Comparison of ENCODE assay signal across 11 mouse cellular contexts in genomic region chr13:3776446-3776845, GRCm38 (mm10). TPM values are rescaled to one million over a fixed set of nuclear protein-coding genes. Genes with fewer than 3 reads are reported as not detected.
A peak's percentile ranks its signal among the peaks of the same experiment; 100 is the strongest.
DNase-seq lines count a peak whose midpoint lies in the region; ATAC-seq and TF ChIP-seq lines count a peak whose summit lies in the region.
"Had no signal": no experiment of that assay in that cellular context is flagged by ENCODE, and none has a peak within 500 bp of the region (broad histone marks: within the 10 kb centered on the region; RNA-seq: fewer than 3 reads in every experiment).

No protein-coding gene starts in this region.

- ATAC-seq in hindbrain, postnatal 0 days: no peak
- no peak for ATAC-seq in hindbrain, embryonic 11.5 days (ENCODE audit: low FRiP score)
- no peak for ATAC-seq in liver, postnatal 0 days

- WGBS in hindbrain, postnatal 0 days: 72% methylated on average over 4 of the region's 4 CpGs
- WGBS in hindbrain, embryonic 11.5 days: 97% methylated on average over 4 of the region's 4 CpGs
- WGBS in small intestine, adult 2 months: 34% methylated on average over 4 of the region's 4 CpGs
- 62% methylated on average over 4 of the region's 4 CpGs for WGBS in liver, postnatal 0 days (ENCODE audit: insufficient replicate concordance)
- WGBS in heart, embryonic 10.5 days: 85% methylated on average over 4 of the region's 4 CpGs

- DNase-seq in hindbrain, postnatal 0 days (ENCODE audit: low spot score): peak; percentile 5
- DNase-seq in hindbrain, embryonic 11.5 days (ENCODE audit: low spot score): no peak
- DNase-seq in frontal cortex, adult 2 months (ENCODE audit: extremely low spot score in 1 of 2, low spot score in 1 of 2): peak; percentile 84 to 86
- DNase-seq in left cerebral cortex, adult 11 months (ENCODE audit: low spot score): peak; percentile 70
- DNase-seq in adrenal gland, postnatal 4 days (ENCODE audit: low spot score in 2 of 2): no peak
- no peak for DNase-seq in liver, postnatal 0 days
- no peak for DNase-seq in heart, embryonic 10.5 days (ENCODE audit: low spot score)
- DNase-seq: thymus, adult 2 months had no signal

- no peak overlapping the region for H3K4me3 ChIP-seq in hindbrain, postnatal 0 days (ENCODE audit: low read length)
- H3K4me3 ChIP-seq in hindbrain, embryonic 11.5 days (ENCODE audit: low read depth, low read length): no peak overlapping the region
- no peak overlapping the region for H3K4me3 ChIP-seq in small intestine, adult 2 months (ENCODE audit: low read depth, low read length)
- no peak overlapping the region for H3K4me3 ChIP-seq in liver, postnatal 0 days (ENCODE audit: low read depth, low read length)
- H3K4me3 ChIP-seq in heart, embryonic 10.5 days: no peak overlapping the region
- H3K4me3 ChIP-seq: liver, embryonic 15.5 days had no signal

- H3K9me3 ChIP-seq in hindbrain, postnatal 0 days (ENCODE audit: low read length): no peaks in the 10 kb centered on the region
- no peaks in the 10 kb centered on the region for H3K9me3 ChIP-seq in hindbrain, embryonic 11.5 days (ENCODE audit: control insufficient read depth, low read length)
- H3K9me3 ChIP-seq in liver, postnatal 0 days (ENCODE audit: low read length): no peaks in the 10 kb centered on the region
- no peaks in the 10 kb centered on the region for H3K9me3 ChIP-seq in heart, embryonic 10.5 days
- H3K9me3 ChIP-seq: liver, embryonic 15.5 days had no signal

- H3K4me1 ChIP-seq in hindbrain, postnatal 0 days (ENCODE audit: insufficient read depth, low read length): no peaks in the 10 kb centered on the region
- H3K4me1 ChIP-seq in hindbrain, embryonic 11.5 days (replicated peaks; ENCODE audit: control insufficient read depth, insufficient read depth, low read length): no peaks in the 10 kb centered on the region
- peaks cover 33% of the 10 kb centered on the region for H3K4me1 ChIP-seq in small intestine, adult 2 months (ENCODE audit: control insufficient read depth, insufficient read depth, insufficient read length, low read length)
- H3K4me1 ChIP-seq in liver, postnatal 0 days (ENCODE audit: insufficient read depth): no peaks in the 10 kb centered on the region
- H3K4me1 ChIP-seq in heart, embryonic 10.5 days: no peaks in the 10 kb centered on the region
- H3K4me1 ChIP-seq: liver, embryonic 15.5 days had no signal

- no peak for TF ChIP-seq EP300 in liver, postnatal 0 days (IDR thresholded peaks at IDR 0.05; ENCODE audit: low read depth)

- H3K27me3 ChIP-seq in hindbrain, postnatal 0 days (ENCODE audit: insufficient read depth, low read length): no peaks in the 10 kb centered on the region
- H3K27me3 ChIP-seq in hindbrain, embryonic 11.5 days (ENCODE audit: control insufficient read depth, insufficient read depth, low read length): no peaks in the 10 kb centered on the region
- H3K27me3 ChIP-seq in small intestine, adult 2 months (ENCODE audit: control insufficient read depth, insufficient read depth, low read length): no peaks in the 10 kb centered on the region
- no peaks in the 10 kb centered on the region for H3K27me3 ChIP-seq in liver, postnatal 0 days (ENCODE audit: insufficient read depth, low read length)
- H3K27me3 ChIP-seq in heart, embryonic 10.5 days (ENCODE audit: insufficient read depth, poor library complexity, severe bottlenecking): no peaks in the 10 kb centered on the region
- H3K27me3 ChIP-seq: liver, embryonic 15.5 days had no signal

- no peak overlapping the region for H3K27ac ChIP-seq in hindbrain, postnatal 0 days
- H3K27ac ChIP-seq in hindbrain, embryonic 11.5 days (ENCODE audit: low read depth, low read length): no peak overlapping the region
- H3K27ac ChIP-seq in small intestine, adult 2 months (ENCODE audit: insufficient read depth, low read depth, low read length): peak overlapping the region; percentile 68
- no peak overlapping the region for H3K27ac ChIP-seq in liver, postnatal 0 days (ENCODE audit: low read depth)
- H3K27ac ChIP-seq in heart, embryonic 10.5 days: no peak overlapping the region
- H3K27ac ChIP-seq: liver, embryonic 15.5 days had no signal

- no peak overlapping the region for H3K9ac ChIP-seq in hindbrain, postnatal 0 days (replicated peaks; ENCODE audit: low read length)
- no peak overlapping the region for H3K9ac ChIP-seq in hindbrain, embryonic 11.5 days (ENCODE audit: low read depth, low read length)
- H3K9ac ChIP-seq in liver, postnatal 0 days (replicated peaks): no peak overlapping the region
- H3K9ac ChIP-seq: liver, embryonic 15.5 days had no signal

- no peak for TF ChIP-seq CTCF in hindbrain, postnatal 0 days (IDR thresholded peaks at IDR 0.05; ENCODE audit: low read depth)
- TF ChIP-seq CTCF in small intestine, adult 2 months (IDR thresholded peaks at IDR 0.05; ENCODE audit: extremely low read depth, insufficient read length, insufficient replicate concordance, low read depth, low read length): no peak
- no peak for TF ChIP-seq CTCF in liver, postnatal 0 days (IDR thresholded peaks at IDR 0.05; ENCODE audit: low read depth)

- no peaks in the 10 kb centered on the region for H3K36me3 ChIP-seq in hindbrain, postnatal 0 days (ENCODE audit: insufficient read depth, low read length)
- H3K36me3 ChIP-seq in hindbrain, embryonic 11.5 days (ENCODE audit: control insufficient read depth, insufficient read depth, low read length): no peaks in the 10 kb centered on the region
- H3K36me3 ChIP-seq in small intestine, adult 2 months (ENCODE audit: control insufficient read depth, insufficient read depth, low read length): no peaks in the 10 kb centered on the region
- no peaks in the 10 kb centered on the region for H3K36me3 ChIP-seq in liver, postnatal 0 days (replicated peaks; ENCODE audit: insufficient read depth, low read length)
- no peaks in the 10 kb centered on the region for H3K36me3 ChIP-seq in heart, embryonic 10.5 days
- H3K36me3 ChIP-seq: liver, embryonic 15.5 days had no signal

- TF ChIP-seq POLR2A in small intestine, adult 2 months (IDR thresholded peaks at IDR 0.05; ENCODE audit: low read depth, low read length): no peak

- no peak overlapping the region for H3K4me2 ChIP-seq in hindbrain, postnatal 0 days (ENCODE audit: low read depth, low read length)
- H3K4me2 ChIP-seq in hindbrain, embryonic 11.5 days (replicated peaks; ENCODE audit: low read depth, low read length): no peak overlapping the region
- H3K4me2 ChIP-seq in liver, postnatal 0 days (ENCODE audit: low read depth, low read length): no peak overlapping the region
- H3K4me2 ChIP-seq: liver, embryonic 15.5 days had no signal

RNA-seq across cellular contexts. Expression of gene Calml3, which starts 27.7 kb away (rescaled TPM):
- not detected in 2 replicates for total RNA-seq in hindbrain, postnatal 0 days (2014; rRNA removed)
- not detected in 2 replicates for polyA plus RNA-seq in hindbrain, postnatal 0 days (2015; fragmentation: Nextera tagmentation; extraction: Ambion mirVana)
- not detected in 2 replicates for polyA plus RNA-seq in hindbrain, embryonic 11.5 days (2014; fragmentation: Nextera tagmentation; extraction: Ambion mirVana)
- polyA plus RNA-seq in frontal cortex, adult 2 months (2012; rRNA removed): not detected in 2 replicates
- polyA plus RNA-seq in small intestine, adult 2 months (2012; rRNA removed): not detected in 2 replicates
- not detected for total RNA-seq in adrenal gland, postnatal 4 days (2021)
- not detected in 2 replicates for polyA plus RNA-seq in liver, postnatal 0 days (2015; fragmentation: Nextera tagmentation; extraction: Ambion mirVana)
- polyA plus RNA-seq in heart, embryonic 10.5 days (2016; fragmentation: Nextera tagmentation; extraction: Ambion mirVana): not detected in 2 replicates
- polyA plus RNA-seq: heart, postnatal 0 days; liver, embryonic 15.5 days had no signal

Comparison
In these comparisons a context has a peak if more than half of its experiments do, and no peak if none do; other contexts are left out.
1. DNase-seq: peak in hindbrain, postnatal 0 days (single experiment), frontal cortex, adult 2 months (2 of 2) and left cerebral cortex, adult 11 months (single experiment); none in hindbrain, embryonic 11.5 days (single experiment), adrenal gland, postnatal 4 days (0 of 2), liver, postnatal 0 days (single experiment) and heart, embryonic 10.5 days (single experiment).